Mouse (Mus musculus) R1 (cell line): Measurements from ENCODE around the gene Smc1b.

Source experiments
- DNase-seq: peaks from one replicate; pipeline ENCODE4 v3.0.0-alpha.2; 2018; ENCODE audit warnings: low read depth, low spot score

Smc1b gene

GRCm38 (mm10) chr15:85131275-85132192 is at the start of gene Smc1b, which contains the start of gene Ribc2:
TSS of gene Smc1b (minus strand) at chr15:85131964.
TSS of gene Ribc2 (plus strand) at chr15:85132078.
- DNase-seq, result peak; percentile 94

DNA sequence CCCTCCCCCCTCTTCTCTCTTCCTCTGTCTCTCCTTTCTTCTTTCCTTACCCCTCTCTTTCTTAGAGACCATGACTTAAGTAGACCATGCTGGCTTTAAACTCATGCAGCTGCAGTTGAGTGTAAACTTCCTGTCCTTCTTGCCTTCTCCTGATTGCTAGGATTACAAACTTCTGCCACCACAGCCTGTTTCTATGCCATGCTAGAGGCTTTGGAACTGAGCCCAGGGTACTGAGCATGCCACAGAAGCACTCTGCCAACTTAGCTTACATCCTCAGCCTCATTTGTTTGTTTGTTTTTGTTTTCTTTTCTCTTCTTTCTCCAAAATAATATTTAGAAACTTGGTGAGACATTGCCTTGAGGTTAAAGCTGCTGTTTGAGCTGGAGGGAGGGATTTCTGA is 48.6 kb upstream of the Smc1b start:
- DNase-seq, result no peak

DNA sequence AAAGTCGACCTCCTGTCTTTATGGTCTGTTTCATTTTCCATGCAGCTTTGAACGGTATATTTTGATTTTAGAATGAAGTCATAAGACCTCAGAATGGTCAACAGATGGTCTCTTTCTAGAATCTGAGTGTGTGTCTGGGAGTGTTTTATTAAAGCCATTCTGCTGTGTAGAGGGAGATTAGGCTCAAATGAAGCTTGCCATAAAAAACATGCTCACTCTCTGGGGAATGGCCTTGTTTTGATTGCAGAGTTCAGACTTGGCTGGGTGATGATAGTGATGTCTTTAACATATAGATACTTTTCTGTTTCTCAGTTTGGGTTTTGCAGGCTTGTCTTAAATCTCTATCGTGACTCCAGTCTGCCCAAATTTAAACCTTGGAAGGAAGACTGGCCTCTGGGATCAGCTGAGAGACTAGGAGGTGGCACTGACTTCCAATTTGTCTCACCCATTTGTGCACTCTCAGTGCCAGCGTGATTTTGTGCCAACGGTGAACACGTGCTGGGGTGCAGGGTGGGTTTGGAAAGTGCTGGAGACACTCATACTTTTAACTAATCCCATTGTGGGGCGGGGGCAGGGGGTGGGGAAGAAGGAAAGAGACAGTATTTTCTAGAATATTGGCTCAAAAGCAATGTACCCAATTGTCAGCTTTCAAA is 47.9 kb upstream of the Smc1b start:
- DNase-seq, result no peak

DNA sequence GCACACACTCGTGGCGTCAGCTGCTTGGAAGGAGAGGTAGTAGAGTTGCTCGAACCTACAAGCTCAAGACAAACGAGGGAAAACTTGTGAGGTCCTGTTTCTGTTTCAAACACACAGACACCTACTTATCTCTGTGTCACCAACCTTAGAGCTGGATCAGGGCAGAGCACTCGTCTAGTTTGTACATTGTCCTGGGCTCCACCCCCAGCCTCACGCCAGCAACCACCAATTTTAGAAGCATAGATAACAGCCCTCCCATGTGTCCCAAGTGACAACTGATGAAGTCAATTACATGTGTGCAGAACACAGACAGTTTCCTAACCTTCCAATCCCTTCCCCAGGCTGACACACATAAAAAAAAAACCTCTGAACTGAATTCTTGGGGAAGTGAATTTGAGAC is 46.4 kb upstream of the Smc1b start:
- DNase-seq, result no peak

DNA sequence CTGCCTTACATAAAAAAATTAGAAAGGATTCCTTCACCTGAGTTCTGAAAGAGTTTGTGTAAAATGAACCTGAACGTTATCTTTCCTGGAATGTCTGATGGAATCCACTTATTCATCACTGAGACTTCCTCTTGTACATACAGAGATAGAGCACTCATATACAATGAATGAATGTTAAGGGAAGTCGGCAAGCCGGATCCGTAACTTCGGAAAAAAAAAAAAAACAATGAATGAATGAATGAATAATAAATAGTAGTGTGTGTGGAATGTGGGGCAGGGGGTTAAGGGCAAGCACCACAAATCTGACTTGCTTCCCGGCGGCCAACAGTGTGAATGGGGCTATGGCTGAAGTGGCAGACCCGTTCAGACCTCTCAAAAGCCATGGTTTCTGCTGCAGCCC is 45.8 kb upstream of the Smc1b start:
- peak; percentile 84 for DNase-seq

- no peak for DNase-seq
Observed at GRCm38 (mm10) chr15:85174060-85174459, 42.3 kb upstream of the Smc1b start.

DNA sequence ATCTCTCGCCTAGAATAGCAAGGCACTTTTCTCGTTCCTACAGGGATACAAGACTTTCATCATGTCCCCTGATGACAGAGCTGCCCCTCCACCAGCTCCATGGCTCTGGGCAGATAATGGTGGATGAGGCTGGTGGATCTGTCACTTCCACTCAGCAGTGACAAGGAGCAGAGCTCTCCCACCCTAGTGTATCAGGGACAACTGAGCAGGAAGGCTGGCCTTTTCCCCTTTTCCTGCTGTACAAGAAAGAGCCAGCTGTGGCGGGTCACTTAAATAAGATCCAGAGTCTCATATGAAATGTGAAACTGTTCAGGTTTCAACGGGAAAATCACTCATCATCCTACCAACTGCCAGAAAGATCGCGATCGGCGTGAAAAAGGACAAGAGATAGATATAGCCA is 41.7 kb upstream of the Smc1b start:
- DNase-seq, result no peak

- DNase-seq, result no peak
Observed at GRCm38 (mm10) chr15:85172054-85172453, 40.3 kb upstream of the Smc1b start.

- DNase-seq, result no peak
Observed at GRCm38 (mm10) chr15:85167086-85167679, 35.4 kb upstream of the Smc1b start.

DNA sequence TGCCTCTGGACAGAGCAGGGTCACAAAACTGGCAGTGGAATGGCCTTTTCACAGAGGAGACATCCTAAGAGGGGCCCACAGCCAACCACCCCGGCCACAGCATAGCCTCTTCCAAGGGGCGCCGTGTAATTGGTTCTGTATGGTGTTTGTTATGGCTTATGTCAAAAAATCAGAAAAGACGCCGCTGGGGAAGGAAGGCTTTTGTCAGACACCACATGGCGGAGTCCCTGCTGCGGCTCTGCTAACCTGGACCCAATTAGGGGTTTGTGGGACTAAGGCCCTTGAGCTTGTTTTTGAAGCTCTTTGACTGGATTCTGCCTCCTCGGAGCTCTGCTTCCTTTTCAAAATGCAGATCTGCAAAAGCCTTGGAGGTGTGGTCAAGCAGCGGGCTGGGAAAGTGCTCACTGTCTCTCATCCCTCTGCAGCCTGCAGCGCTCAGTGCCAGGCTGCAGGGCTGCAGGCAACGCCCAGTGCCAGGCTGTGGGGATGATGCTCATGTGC is 34.7 kb upstream of the Smc1b start:
- no peak for DNase-seq

DNA sequence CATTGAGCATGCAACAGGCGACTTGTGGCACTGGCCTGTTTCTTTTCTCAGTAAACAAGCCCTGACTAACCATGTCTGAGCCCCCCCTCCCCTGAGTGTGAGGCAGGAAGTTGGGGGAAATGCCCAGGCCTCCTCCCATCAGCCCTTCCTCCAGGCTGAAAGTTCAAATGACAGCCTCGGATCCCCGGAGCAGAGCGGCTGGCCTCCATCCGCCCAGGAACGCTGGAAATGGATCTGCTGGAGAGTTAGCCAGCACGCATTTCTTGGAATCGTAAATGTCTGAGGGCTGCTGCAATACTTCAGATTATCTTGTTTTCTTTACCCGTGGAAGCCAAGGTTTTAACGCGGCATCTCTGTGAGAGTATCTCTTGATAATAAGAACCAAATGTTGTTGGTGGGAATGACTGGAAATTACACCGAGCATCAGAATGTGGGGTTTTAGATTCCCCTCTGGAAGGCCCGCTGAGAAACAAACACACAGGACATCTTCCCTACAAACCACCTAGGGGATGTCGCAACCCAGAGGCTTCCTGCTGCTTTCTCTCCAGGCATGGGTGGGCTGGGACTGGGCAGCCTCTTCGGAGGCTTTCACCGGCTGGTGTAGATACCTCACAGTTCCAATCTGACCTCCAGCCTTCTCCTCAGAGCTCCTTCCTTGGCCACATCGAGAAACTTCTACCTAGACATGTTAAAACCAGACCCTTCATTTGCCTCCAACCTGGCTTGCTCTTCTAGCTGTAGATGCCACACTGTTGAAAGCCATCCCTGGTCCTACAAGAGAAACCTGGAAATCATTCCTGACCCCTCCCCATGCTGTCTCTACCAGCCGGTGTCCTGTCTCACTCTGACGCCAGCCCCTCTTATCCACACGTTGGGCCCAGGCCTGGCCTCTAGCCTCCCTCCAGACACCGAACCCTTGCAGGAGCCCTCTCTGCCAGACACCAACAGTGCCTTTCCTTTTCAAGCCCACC is 31.2 kb upstream of the Smc1b start:
- no peak for DNase-seq

DNA sequence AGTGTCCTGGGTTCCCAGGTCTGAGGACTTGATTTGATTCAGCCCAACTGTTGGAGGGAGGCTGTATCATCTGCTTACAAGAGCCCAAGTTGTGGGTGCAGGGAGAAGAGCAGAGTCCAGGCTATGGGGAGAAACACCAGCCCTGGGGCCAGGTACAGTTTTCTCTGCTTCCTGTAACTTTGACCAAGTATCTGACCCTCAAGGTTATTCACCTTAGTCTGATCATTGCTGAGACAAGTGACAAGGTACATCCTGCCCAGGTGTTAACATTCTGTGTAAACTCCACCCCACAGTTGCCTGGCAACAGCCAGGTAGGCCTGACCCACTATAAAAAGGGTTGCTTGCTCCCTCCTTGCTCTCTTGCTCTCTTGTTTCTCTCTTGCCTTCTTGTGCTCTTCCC is 29.7 kb upstream of the Smc1b start:
- DNase-seq, result no peak

DNA sequence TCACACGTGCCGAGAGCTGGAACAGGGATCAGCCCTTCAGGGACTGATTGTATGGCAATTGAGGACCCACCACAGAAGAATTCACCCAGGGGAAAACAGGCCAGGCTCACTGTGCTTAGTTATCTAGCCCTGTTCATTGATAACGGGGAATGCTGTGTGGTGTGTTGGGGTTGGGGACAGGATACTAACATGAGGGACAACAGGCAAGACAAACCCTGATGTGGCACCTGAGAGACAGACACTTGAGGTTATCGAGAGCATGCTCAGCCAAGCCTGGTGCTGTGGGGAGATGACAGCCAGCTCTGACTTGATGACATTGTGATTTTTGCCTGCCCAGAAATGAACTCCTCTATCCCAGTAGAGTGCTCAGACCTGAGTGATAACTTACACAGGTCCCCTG is 24.4 kb upstream of the Smc1b start:
- no peak for DNase-seq

DNA sequence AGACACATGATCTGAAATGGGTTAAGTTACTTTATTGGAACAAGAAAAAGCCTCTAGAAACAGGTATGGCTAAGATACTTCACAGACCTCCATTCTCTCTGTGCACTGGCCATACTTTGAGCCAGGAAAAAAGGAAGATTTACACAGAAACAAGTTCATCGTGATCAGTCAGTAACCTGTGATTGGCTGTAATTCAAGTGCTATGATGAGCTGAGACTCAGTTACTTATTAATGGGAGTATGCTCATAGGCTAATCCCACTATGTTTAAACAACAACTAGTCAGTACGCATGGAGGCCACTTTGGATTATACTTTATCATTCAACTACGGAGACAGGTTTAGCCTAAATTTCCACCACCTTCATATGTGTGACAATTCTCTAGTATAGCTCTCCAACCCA is 22.3 kb upstream of the Smc1b start:
- no peak for DNase-seq

DNA sequence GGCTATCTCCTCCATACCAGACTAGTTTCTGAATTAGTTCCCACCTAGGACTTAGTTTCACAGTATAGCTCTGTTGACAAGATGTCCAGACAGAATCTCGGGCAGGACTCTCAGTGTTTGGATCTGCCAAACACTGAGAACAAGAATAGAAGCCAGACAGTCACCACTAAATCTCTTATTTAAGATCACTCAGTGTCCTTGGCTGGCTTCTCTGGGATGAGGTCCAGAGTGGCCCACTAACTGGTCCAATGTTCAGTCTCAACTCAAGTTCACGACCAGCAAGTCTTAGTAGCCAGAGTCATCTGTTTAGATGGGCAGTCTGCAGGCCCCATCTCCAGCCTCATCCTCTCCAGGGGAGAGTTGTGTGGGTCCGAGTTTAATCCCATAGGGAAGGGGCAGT is 20.8 kb upstream of the Smc1b start:
- DNase-seq, result no peak

GRCm38 (mm10) chr15:85151433-85151918 is 19.7 kb upstream of the Smc1b start:
- peak; percentile 68 for DNase-seq

- DNase-seq, result no peak
Observed at GRCm38 (mm10) chr15:85144249-85144648, 12.5 kb upstream of the Smc1b start.

- peak; percentile 52 for DNase-seq
Observed at GRCm38 (mm10) chr15:85143747-85144146, 12.0 kb upstream of the Smc1b start.

DNA sequence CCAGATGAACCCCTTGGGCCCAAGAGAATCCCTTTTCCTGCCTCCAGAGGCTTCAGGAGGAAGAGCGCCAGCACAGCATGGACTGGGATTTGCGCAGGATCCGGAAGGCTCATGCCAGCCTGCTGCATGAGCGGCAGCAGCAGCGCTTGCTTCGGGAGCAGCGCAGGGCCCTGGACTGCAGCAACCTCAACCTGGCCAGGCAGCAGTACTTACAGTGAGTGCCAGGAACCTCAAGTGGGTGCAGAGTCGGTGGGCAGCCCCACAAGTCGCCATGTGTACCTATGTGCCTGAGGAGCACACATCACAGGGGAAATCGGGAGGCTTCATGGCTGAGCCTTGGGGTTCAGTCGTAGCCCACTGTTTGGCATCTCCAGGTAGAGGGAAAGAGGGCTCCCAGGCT is 11.4 kb upstream of the Smc1b start:
- no peak for DNase-seq

DNA sequence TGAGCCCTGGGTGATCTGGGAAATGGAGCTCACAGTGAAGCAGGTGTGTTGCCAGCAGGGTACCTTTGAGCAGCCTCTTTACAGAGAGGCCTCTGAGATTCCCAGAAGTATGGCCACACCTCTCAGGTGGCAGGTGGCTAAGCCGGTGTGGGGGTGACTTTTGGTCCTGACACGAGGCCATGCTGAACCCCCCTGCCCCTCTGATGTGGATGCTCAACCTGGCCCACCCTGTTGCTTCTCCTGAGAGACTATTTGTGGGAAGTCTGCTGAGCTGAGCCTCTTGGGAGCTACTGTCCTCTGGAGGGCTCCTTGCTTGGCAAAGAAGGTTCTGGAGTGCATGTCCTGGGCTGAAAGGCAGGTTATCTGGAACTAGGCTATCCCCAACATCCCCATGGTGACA is 10.7 kb upstream of the Smc1b start:
- no peak for DNase-seq

DNA sequence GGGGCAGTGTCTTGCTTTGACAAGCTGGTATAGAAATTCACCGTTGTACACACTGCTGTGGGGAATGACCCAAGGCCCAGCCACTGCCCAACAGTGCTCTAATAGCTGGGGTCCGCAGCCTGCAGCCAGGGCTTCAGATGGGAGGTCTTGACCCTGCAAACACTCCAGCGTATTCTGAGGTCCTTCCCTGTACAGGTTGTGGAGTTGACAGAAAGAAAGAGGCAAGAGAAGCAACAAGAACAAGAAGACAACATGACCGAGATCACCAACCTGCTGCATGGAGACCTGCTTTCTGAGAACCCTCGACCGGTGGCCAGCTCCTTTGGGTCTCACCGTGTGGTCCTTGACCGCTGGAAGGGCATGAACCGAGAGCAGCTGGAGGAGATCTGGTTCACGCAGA is 9.5 kb upstream of the Smc1b start:
- no peak for DNase-seq
